Mouse (Mus musculus) fat pad, adult 2 months (tissue): Measurements from ENCODE around the gene Suclg2.

ENCODE experiments used
- DNase-seq: peaks from one replicate; pipeline ENCODE4 v3.0.0-alpha.2; 2011; ENCODE audit warnings: low read depth, low spot score; ENCODE audit errors: extremely low read depth

Suclg2 gene

DNA sequence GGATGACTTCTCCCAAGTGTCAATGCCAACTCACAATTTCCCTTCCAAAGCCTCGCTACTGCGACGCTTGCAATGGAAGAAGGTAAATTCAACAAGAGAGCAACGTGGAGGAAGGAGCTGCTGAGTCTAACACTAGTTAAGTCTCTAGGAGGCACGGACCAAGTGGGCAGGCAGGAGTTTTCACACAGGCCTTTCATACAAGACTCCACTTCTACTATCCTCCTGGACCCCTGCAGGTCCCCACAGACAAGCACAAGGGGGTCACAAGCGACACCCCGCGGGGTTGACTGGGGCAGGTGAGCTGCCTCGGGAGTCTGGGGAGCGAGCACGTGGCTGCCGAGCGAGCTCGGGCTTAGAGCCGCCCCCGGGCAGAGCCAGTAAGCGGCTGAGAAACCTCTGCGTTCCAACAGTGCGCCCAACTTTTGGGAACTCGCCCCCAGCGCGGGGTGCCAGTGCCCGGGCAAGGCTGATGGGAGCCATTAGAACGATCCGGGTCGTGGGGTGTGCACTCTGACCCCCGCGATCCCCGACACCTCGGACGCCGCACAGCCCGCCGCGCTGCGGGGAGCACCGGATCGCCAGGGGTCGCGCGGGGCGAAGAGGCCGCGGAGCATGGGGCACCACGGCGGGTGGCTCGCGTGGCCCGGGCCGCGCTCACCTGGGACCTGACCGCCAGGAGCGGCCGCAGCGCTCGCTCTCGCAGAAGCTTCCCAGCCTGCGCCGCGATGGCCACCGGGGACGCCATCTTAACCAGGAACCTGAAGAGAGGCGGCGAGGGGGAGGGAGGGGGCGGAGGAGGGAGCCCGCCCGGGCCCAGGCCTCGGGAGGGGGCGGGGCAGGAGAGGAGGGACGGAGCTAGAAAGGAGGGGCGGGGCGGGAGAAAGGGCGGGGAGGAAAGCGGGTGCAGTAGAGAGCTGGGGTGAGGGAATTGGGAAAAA lies at the start of gene Suclg2:
Gene Suclg2 (minus strand): TSS at position 770 of the 938 bp plus-strand sequence.
- no peak for DNase-seq

DNA sequence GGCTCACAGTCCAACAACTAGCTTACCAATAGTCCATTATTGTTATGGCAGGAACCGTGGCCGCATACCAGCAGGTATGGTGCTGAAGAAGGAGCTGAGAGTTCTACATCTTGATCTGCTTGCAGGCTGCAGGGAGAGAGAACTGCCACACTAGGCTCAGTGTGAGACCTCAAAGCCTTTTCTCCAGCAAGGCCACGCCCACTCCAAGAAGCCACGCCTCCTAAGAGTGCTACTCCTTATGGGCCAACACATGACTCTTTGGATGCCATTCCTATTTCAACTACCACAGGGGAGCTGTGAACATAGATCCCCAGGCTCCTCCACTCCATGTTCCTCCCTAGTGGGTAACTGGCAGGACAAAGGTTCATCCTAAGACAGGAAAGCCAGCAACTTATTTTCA lies 48.0 kb upstream of the Suclg2 start:
- DNase-seq = no peak

DNA sequence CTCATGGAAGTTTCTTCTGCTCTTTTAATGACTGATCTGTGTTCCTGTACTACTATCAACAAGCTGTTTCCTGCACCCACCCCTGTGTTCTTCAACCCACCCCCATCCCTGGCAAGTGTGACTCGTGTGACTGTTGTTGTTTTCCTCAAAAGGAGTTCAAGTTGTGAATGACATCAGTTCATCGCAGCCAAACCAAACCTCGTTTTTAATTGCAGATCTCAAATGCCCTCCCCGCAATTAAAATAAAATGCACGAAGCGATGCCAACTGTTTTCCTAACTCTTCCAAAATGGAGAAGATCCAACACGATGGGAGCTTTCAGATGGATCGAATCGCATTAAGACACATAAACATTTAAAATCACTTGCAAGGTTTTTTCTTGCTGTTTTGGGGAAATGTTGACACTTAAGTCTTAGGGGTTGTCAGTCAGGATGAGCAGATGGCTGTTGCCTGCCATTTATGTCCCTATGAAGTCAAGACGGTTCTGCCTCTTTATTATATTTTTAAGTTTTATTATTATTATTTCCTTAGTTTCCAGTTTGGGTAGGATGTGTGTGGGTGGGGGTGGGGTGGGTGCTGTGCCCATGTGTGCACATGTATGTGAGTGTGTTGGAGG lies 41.1 kb upstream of the Suclg2 start:
- no peak for DNase-seq

DNA sequence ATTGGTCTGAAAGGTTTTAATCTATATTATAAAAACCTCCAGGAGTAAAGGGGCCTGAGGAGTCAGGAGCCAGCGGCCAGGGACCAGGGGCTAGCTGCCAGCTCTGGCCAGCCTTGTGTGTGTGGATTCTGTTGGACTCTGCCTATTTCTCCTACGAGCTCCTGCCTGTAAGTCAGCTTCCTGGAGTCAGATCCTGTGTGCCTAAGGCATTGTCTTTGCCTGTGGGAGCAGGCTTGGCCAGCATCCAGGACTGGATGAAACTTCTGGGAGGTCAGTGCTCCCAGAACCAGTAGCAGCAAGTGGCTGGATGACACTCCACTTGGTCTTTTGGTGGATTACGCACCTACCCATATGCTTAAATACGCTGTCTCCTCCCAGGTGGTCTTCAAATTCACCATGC lies 23.8 kb upstream of the Suclg2 start:
- DNase-seq = no peak

DNA sequence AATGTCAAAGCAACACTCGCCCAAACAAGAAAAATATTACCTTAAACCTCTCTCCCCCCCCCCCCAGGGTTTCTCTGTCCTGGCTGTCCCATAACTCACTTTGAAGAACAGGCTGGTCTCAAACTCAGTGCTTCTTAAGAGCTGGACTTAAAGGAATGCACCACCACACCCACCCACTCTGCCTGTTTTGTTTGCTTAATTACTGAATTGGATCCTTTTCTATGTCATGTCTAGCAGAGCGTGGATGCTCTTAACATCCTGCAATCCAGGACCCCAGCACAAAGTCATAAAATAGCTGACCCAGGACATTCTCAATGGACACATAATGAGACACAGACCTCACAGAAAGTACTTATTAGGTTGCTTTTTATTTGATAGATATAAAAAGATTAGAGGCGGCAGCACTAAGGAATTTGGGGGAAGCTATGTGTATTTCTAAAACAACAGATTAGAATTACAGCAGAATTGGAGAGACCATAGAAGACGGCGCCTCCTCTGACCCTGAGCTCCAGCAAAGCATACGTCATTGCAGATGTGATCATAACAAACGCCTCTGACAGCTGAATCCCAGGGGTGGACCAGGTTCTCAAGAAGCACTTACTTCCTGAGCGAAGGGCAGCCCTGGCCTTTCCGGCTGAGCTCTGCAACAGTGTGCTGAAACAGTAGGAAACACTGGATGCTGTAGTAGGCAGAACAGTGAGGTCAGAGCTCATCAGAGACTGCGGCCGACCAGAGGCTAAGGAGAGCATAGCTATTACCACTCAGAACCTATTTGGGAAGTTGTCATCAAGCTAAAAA lies 13.2 kb upstream of the Suclg2 start:
- no peak for DNase-seq

DNA sequence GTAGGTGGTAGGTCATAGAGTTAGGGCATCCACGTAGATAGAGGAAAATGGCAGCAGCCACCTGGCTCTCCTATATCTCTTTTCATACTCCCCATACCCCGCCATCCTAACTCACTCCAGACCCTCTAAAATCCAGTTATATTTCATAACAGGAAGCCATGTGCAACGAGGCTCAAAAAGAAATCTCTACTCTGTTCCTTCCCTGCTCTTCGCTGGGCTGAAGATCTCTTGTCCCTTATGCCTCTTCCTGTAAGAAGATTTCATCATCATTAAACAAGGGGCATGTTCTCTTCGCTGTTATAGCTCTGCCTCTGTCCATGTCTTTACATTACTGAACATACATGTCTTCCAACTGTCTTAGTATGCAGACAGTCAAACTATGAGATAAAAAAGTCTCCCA lies 10.8 kb upstream of the Suclg2 start:
- no peak for DNase-seq

DNA sequence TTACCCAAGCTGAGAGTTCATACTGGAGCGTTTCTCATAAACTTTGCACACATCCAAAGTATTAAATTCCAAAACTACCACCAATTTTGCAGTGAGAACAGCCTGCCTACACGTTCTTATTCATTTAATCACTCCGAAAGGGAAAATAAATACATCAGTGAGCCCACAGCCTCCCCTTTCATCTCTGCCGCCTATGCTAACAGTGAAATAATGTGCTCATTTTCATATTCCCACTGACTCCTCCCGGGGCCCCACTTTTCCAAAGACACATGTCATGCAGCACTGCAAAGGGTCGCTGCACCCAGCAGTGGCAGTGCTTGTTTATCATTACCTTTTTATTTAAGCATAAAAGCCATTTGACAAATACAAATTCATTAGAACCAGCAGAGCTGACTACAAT lies 6.7 kb upstream of the Suclg2 start:
- no peak for DNase-seq

DNA sequence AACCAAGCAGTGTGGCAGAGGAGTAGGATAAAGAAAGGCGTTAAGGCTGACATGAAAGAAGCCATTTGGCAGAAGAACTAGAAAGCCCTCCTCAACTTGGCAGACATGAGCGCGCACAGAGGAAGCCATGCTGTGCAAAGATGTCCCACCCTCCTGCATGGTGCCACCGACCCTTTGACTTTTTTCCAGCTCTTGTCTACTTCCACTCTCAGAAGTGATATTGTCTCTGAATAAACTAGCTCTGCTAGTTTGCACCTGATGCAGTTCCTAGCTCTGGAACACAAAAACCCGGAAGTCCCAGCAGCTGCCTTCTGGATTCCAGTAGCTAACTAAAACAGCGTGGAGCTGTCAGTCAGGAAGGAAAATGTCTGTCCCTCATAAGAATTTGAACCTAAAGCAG lies 4.8 kb upstream of the Suclg2 start:
- DNase-seq = no peak

DNA sequence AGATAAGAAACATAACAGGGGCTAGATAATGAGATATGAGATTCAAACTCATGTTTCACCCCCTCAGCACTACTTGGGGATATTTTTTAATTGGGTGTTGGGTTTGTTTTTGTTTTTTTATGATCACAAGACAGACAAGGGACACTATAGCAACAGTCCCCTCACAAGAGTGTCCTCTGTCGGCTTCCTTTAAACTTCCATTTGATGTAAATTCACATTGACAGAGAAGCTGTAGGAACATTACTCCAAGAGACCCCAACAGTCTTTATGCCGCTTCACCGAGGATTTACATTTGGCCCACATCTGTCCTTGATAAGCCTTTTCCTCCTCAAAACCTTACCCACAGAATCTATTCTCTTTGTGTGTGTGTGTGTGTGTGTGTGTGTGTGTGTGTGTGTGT lies 1.2 kb upstream of the Suclg2 start:
- no peak for DNase-seq

DNA sequence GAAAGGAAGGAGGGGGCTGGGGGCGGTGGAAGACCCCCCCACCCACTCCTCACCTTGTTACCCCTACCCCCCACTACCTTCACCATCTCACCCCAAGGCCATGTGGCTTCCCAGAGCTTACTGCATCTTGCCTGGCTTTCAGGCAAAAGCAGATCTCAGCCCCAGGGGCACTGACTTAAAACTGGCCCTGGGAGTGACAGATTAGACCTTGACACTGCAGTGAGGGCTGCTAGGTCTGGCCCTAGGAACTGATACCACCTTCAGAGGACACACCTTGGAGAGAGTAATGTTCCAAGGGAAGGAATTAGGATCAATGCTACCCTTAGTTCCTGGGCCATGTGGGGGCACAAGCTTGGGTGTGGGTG lies 351 bp upstream of the Suclg2 start:
- no peak for DNase-seq

DNA sequence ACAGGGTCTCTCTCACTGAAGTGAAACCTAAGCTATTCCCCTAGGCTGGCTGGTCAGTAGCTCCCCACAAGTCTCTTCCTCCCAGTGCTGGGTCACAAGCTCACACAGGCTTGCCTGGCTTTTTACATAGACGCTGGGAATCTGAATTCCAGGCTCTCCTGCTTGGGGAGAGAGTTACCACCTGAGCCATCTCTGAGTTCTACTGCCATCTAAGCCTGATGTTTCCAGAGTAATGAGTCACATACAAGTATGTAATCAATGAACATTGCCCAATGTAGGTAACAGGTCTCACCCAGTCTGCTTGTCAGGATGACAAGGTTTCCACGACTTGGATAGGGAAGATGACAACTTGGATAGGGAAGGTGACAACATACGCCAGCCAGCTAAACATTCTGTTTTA lies 1.5 kb downstream of the Suclg2 start:
- DNase-seq = peak; percentile 37

DNA sequence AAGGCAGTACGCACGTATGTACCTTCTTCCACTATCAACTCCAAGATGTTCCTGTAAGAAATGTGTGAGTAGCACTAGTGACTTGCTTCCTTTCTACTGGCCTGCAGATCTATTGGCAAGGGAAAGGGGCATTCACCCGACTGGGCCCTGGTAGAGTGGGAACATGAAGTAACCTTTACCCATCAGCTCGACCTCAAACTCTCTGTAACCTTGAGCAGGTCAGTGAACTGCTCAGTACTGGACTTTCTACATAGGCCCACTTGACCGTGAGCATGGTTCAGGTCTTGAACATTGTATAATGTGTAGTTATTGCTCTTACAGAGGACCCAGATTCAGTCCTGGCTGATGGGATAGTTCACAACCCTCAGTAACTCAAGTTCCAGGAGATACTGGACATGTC lies 2.1 kb downstream of the Suclg2 start:
- no peak for DNase-seq

DNA sequence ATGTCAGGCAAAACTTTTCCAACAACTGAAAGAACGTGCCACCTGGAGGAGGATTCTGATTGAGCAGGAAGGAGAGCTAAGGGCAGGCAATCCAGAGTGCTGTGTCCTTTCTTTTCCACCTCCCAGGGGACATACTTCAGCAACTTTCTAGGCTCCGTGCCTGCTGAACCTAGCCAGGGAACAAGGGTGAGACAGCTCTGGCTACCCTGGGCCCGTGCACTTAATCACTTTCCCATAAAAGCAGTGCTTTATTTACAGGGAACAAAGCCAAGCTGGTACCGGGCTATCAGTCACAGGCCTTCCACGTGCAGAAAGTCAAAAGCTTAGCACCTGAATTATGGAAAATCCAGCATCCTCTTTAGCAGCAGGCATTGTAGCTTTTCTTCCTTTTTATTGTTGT lies 5.4 kb downstream of the Suclg2 start:
- DNase-seq = no peak

DNA sequence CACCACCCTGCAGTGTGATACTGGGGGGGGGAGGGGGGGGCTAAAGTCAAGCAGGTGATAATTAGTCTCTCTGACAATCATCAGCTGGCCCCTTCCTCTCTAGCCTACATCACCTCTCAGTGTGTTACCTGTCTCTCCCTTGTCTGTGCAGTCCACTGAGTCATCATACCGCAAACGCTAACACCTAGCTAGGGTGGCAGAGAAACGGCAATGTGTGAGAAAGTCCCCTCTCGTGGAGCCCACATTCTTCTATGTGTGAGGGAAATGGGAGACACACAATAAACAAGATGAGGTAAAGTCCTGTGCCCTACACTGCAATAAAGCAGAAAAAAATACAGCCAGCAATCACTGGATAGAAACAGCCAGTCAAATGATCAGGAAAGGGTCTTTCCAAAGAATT lies 6.5 kb downstream of the Suclg2 start:
- no peak for DNase-seq

DNA sequence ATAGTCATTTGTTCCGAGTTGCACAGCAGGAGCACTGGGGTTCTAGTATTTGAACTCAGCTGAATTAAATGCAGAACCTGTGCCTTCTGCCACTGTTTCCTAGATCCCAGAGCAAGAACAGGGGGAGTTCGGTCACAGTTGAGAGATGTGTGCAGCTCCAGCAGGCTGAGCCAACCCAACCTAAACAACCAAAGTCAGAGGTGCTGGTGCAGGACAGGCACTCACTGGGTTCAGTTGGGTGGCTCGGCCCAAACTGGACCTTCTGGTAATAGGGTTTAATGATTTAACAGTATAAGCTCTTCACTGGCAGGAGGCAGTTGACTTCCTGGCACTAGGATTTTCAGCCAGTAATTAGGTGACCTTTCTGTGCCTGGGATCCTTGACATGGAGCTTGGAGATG lies 6.9 kb downstream of the Suclg2 start:
- DNase-seq = no peak

DNA sequence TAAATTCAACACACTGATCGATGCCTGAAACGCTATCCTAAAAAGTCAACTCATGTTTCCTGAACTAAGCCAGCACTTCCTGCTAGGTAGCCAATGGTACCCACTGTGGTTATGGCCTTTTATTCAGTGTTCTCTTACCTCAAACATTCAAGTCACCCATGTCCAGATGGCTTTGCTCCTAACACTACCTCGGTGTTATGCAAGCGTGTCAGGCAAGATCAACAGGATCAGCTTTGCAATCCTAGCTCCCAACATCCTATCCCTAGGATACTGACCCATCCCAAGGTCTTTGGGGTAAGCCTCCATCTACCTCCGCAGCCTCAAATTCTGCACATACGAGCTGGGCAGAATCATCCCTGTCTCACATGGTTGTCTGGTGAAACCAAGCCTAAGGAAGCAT lies 7.7 kb downstream of the Suclg2 start:
- DNase-seq = no peak

DNA sequence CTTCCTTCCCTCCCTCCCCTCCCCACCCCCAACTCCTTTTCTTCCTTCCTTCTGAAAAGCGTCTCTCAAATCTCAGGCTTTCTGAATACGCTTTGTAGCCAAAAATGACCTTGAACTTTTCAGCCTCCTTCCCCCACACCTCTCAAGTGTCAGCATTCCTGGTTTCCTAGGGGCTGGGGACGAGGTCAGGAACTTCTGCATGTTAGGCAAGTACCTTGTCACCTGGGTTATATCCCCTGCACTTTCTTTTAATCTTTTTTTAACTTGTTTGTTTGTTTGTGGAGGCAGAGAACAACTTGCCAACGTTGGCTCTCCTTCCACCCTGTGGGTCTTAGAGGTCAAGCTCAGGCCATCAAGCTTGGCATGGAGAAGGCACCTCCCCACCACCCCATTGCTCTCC lies 9.1 kb downstream of the Suclg2 start:
- no peak for DNase-seq

DNA sequence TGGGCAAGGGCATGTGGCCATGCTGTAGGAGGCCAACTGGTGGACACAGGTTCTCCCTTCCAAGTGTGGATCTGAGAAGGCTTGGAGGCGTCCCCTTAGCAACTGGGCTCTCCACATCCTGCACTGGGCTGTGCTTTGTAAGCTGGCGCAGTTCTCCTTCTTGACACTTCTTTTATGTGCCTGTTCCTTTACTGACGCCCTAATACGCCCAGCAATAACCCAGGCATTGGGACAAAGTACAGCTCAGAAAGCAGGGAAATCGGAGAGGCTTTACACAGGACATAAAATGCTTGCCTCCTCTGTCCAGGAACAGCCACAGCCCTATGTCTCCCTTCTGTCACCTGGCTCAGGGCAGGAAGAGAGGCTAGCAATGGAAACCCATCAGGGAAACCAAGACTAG lies 9.5 kb downstream of the Suclg2 start:
- DNase-seq = no peak

DNA sequence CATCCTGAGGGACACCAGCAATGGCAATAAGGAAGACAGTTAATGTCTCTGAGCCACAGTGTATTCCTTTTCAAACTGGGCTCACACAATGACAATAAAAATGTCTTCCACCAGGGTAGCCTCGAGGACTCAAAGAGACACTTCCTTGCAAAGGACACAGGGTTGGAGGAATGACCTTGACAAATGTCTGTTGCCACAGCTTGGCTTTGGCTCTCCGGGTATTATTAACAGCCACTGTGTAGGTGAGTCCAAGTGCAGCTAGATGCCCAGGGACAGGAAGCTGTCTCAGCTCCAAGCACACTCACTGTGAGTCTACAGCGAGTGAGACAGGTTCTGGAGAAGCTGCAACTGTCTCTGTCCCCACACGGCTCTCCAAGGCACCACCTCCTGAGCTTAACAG lies 14.0 kb downstream of the Suclg2 start:
- no peak for DNase-seq

DNA sequence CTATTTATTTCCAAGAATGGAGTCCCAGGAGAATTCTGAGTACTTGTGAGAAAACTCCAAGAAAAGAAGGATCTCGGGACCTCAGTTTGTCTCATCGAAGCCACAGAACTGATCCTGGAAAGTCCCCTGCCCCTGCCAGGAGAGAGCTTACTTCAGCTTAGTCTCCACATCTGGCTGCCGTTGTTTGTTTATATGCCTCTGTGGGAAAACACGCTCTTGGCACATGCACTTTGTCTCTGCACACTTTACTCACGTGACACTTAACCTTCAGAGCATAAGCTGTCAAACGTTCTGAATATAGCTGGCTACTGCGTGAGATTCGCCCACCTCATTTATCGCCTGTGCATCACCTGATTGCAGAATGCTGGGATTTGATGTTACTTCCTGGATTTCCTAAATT lies 16.4 kb downstream of the Suclg2 start:
- no peak for DNase-seq

DNA sequence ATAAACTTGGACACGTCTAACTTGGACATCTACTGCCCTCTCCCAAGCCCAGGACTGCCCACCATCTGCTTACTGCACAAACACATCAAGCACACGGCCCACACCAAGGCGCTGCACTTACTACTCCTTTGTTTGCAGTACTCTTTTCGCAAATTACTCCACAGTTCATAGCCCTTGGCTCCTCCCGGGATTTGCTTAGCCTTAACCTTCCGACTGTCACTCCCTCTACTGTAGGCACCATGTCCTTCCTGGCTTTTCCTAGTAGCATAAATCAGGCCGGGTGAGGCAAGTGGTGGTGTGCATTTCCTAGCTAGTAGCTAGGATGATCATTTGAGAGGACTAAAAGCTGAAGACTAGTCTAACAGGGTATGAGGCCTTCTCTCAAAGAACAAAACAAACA lies 16.8 kb downstream of the Suclg2 start:
- DNase-seq = peak; percentile 45
